Mouse (Mus musculus) layer of hippocampus, postnatal 36 days (tissue): Measurements from ENCODE around the gene Efs. TPM values are rescaled to one million over a fixed set of nuclear protein-coding genes. Genes with fewer than 3 reads are reported as not detected.
"Not testable (repeated sequence)": the region's sequence is repeated elsewhere in the genome, so short reads cannot be mapped to it uniquely, and the experiment has no call there.

Source experiments
- DNase-seq, 2 experiments: peaks; one replicate each; pipeline ENCODE4 v3.0.0; 2022
- total RNA-seq, 2 experiments: library from RNA; stranded (reverse); gene quantifications; 2 replicates each; pipeline ENCODE4 v1.2.3; 2021

Efs gene
- 10 to 100 TPM; 10.3 to 11.7 TPM for total RNA-seq

DNA sequence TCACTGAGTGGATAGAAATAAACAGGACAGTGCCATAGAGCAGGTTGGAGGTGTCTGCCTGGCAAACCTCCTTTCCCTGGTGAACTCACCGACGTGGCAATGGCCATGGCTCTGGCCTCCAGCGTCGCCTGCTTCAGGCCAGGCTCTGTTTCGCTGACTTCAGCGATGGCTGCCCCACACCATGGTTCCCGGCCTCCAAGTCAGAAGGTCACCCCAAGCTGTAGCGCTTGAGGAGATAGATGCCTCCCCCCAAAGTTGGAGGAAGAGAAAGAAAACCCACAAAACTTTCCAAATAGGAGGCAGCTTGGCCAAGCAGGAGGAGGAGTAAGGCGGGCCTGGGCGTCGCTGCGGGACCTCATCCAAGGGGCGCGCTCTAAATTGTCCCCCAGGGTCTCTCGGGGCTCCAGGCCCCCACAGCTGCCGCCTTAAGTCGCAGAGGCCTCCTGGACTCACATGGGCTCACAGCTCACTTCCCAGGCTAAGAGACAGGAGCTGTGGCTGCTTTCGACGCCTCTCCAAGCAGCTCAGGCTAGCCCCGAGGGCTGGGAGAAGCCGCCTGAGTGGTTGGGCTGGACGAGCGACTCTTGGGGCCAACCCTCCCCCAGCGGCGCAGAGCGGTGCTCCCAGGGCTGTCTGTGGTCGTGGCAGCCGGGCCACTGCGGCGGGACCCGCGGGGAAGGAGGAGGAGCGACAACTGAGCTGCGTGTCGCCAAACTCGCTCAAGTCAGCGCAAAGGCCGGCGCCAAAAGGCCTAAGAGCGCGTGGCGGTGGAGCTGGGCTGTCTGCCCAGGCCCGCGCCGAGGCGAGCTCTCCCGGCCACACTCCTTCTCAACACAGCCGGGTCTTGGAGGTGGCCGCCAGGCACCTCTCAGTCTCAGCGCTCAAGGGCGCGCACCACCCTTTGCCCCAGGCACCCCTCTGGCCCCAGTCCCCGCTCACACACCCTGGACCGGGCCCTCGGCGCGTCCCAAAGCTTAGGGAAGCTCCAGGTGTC, at the start of gene Efs:
Gene Efs, minus strand, starts transcription at position 778 of the 994 bp plus-strand sequence.
- peak; percentile 43 to 56 for DNase-seq

DNA sequence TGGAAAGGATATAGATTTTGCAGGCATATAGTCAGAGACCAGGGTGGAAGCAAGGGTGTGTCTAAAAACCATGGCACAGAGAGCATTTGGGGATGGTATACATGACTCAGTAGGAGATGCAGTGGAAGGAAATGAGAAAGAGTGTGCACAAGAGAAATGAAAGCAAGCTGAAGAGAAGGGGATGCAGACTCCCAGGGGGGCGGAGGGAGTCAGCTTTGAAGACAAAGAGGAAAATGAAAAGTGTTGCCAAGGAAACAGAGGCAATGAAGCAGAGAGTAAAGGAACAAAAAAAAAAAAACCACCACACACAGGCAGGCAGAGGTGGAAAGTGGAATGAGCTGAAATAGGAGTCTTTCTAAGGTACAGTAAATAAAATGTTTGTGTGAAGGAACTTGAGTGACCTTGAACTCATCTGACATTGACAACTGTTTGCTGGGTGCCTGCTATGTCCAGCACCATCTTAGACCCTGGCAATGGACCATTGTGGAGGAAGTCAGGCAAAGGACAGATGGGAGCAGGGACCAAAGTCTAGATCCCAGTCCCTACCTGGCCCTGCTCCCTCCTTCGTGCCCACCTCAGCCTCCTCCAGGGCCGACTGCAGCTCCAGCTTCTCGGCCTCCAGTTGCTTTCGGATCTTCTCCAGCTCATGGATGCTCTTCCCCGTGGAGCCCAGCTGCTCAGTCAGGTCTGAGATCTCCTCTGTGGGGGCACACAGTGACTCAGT, 48.3 kb upstream of the Efs start:
- no peak for DNase-seq

DNA sequence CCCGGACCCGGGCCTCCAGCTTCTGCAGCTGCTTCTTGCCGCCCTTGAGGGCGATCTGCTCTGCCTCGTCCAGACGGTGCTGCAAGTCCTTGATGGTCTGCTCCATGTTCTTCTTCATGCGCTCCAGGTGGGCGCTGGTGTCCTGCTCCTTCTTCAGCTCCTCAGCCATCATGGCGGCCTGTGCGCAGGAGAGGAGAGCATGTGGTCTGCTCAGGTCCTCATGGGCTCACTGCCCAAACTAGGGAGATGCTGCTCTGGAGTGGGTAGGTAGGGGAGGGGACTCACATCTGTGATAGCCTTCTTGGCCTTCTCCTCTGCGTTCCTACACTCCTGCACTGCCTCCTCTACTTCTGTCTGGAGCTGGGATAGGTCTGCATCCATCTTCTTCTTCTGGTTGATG, 46.9 kb upstream of the Efs start:
- not testable (repeated sequence) for DNase-seq

DNA sequence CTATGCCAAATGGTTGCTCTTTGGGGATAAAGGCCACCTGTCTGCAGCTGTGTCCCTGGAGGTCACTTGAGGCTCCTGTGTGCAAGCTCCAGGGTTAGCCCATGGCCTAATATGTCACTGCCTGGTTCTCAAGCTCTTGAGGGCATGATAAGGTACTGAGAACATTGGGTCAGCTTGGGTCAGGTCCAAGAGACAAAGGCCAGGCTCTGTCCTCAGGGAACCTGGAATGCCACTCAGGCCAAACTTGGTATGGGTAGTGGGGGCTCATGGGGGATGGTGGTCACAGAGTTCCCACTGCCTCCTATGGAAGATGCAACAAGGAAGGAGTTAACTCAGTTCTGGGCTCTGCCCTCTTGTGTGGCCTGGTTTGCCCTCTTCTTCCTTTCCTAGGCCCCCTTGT, 42.4 kb upstream of the Efs start:
- DNase-seq = no peak

DNA sequence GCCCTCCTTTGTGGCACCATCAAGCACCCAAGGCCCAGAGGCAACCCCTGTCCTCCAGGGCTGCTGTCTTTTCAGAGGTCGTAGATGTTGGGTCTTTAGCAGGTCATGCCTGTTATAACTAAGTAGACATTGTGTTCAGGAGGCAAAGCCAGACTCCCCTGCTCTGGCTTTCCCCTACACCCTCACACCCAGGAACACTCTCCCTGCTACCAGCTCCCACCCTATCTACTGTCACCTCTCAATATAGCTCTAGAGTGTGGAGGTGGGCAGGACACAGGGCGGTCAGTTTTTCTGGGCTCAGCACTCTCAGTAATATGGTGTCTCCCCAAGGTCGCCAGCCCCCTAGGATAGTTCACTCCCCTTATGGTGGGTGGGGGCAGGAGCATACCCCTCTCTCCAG, 41.9 kb upstream of the Efs start:
- no peak for DNase-seq

DNA sequence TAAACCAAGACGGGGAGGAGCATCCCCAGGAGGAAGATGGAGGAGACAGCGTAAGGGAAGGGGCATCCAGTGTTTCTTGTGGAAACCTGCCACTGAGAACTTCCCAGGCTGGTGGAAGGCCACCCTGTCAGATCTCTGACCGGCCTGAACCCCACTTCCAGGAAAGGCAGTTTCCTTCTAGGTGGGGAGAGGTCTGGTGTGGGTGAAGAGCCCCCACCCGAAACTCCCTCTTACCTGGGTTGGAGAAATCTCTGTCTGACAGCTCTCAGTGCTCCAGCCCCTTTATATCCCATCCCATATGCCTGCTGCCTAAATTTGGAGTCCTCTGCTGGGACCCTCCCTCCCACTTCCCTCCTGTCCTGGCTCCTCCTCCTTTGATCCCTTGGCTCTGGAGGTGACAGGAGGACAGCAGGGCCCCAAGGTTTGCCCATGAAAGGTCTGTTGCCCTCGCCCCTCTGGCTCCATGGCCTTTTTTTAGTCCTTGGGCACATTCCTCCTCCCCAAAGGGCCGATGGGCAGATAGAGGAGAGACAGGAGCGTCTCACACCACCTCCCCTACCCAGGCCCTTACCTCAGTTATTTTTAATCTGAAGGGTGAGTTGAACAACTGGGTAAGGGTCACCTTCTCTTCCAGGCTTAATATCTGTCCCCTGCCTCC, 40.5 kb upstream of the Efs start, which contains the start of gene Myh6:
Gene Myh6, minus strand, starts transcription at position 608 of the 658 bp plus-strand sequence.
- DNase-seq = no peak

DNA sequence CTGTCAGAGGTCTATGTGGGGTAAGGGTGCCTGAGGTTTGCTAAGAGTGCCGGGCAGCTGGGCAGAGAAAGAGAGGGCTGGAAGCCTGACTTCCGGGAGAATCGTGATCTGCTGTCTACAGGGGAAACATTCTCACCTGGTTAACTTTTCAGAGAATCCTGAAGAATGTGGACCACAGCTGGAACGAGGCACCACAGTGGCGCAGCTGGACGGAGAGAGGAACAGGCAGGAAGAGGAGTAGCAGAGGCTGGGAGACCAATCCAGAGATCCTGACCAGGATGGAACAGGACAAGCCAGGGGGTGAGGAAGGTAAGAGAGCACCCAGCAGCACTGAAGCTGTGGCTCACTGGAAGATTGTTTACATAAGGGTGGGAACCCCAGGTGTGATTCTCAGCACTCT, 39.7 kb upstream of the Efs start:
- DNase-seq = no peak

DNA sequence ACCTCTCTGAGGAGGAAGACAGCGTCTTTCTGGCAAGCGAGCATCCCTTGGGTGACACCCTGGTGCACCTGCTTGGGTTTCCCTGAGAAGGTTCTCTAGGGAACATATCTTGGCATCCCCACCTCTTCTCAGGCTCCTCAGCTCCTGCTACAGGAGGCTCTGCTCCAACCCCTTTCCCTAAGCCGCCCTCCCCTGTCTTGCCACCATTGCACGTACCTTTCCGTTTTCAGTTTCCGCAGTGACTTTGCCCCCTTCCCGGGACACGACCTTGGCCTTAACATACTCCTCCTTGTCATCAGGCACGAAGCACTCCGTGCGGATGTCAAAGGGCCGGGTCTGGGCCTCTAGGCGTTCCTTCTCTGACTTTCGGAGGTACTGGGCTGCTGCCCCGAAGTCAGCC, 39.1 kb upstream of the Efs start:
- DNase-seq = no peak

DNA sequence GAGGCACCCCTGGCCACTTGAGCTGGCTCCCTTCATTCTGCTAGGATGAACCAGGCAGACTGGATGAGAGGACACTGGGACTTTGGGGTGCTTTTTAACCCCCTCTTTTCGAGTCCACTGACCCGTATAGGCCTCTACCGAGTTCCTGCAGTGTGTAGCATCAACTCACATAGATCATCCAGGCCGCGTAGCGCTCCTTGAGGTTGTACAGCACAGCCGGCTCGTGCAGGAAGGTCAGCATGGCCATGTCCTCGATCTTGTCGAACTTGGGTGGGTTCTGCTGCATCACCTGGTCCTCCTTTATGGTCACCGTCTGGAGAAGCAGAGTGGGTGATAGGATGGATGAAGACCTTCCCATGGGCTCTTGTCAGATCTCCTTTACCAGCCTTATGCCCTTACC, 37.8 kb upstream of the Efs start:
- no peak for DNase-seq

DNA sequence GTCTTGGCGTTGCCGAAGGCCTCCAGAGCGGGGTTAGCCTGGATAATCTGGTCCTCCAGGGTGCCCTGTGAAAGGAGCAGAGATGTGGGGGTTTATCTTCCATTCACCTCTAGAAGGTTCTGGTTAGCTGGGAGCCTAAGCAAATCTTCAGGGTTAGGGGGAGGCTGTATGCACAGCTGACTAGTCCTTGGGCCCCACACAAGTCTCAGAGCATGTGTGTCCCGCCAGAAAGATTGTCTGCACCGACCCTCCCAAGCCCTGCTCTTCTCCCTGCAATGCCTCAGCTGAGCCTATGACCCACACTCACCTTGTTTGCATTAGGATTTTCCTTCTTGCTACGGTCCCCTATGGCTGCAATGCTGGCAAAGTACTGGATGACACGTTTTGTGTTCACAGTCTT, 36.8 kb upstream of the Efs start:
- DNase-seq = no peak

DNA sequence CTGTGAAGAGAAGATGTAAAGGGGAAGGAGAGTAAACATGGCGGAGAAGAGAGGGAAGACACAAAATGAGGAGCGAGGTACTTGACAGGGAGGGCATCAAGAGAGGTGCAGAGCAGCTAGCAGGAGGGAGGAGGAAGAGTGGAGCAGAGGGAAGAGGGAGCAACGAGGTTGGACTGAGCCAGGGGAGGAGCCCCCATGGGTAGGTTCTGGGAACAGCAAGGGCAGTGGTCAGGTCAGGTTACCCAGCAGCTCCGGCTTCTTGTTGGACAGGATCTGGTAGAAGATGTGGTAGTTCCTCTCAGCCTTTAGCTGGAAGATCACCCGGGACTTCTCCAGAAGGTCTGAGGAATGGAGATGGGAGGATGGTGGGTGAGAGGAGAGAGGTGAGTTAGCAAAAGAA, 35.6 kb upstream of the Efs start:
- DNase-seq = no peak

DNA sequence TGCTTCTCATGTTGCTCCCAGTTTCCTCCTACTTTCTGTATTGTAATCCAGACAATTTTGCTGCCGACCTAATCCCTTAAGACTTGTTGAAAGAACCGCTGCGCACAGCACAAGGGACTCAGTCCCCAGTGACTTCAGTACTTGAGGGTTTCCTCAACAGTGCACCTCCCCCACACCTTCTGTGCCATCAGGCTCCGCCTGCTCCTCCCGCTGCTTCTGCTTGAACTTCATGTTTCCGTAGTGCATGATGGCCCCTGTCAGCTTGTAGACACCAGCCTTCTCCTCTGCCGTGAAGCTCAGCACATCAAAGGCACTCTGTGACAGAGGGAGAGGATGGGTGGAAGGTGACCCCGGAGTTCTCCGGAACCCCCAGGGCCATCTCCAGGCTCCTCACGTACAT, 34.8 kb upstream of the Efs start:
- DNase-seq = peak; percentile 45 to 63

DNA sequence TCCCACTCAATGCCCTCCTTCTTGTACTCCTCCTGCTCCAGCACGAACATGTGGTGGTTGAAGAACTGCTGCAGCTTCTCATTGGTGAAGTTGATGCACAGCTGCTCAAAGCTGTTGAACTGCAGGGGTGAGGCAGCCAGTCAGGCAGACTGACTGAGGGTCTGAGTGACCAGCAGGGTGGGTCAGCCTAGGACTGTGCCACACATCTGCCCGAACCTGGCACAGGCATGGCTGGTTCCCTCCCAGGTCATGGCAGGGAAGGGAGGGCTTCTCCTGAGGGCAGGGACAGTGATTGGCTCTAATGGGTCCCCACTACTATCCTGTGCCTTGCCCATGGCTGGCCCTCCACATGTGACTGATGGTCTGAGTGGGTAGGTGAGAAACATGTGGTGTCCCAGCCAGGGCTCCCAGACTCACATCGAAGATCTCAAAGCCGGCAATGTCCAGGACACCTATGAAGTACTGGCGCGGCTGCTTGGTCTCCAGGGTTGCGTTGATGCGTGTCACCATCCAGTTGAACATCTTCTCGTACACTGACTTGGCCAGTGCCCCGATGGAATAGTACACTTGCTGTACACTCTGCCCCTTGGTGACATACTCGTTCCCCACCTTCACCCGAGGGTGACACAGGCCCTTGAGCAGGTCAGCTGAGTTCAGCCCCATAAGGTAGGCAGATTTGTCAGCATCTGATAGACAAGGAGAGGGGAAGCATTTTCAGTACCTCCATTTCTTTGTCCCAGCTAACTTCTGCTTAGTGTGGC, 34.1 kb upstream of the Efs start:
- not testable (repeated sequence) for DNase-seq

DNA sequence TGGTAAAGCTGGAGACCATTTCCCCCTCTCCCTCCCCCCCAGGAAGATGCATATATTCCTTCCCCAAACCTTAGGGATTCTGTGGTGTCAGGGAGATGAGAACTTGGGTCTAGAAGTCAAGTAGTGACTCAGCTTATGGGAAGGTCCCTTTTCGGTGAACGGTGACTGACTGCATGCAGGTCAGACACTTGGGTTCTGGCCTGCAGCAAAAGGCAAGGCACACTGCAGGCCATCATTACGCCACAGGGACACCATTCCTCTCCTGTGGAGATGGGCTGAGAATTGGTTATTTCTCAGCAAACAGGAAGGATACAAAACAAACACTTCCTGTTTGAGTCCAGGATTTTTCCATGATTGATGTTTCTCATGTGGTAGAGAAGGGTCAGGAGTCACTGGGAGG, 33.3 kb upstream of the Efs start:
- no peak for DNase-seq

DNA sequence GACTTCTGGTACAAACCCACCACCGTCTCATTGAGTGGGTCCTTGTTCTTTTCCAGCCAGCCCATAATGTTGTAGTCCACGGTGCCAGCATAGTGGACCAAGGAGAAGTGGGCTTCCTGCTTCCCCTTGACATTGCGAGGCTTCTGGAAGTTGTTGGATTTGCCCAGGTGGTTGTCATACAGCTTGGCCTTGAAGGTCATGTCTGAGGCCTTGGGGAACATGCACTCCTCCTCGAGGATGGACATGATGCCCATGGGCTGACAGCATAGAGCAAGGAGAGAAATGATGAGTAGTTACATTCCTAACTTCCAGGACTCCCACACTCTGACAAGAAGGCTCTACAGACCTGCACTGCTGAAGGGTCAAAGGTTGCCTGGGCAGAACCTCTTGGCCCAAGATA, 32.6 kb upstream of the Efs start:
- no peak for DNase-seq

DNA sequence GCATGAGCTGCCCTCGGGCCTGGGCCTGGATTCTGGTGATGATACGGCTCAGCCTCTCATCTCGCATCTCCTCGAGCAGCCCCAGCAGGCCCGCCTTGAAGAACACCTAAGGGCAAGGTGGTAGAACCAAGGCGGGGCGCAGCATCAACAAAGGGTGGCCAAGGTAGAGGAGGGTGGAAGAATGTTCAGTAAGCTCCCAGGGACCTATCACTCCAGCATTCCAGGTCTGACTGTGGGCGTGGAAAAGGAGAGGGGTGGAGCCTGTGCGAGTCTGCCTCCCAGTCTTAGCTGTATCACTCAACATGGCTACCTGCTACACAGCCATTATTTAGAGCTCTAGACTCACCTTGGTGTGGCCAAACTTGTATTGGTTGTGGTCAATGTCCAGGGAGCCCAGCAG, 30.6 kb upstream of the Efs start:
- DNase-seq = no peak

DNA sequence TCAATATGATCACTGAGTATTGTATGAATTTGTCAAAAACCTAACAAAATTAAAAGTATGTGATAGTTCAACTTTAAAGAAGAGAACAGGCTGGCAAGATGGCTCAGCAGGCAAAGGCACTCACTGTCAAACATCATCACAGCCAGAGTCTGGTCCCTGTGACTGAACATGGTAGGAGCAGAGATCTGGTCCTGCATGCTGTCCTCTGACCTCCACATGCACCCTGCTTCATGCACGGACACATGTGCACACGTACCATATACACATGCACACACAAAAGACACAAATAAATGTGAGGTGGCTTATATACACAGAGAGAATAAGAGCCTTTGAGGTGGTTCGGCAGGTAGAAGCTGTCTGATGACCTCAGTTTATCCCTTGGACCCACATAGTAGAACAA, 29.6 kb upstream of the Efs start:
- no peak for DNase-seq

DNA sequence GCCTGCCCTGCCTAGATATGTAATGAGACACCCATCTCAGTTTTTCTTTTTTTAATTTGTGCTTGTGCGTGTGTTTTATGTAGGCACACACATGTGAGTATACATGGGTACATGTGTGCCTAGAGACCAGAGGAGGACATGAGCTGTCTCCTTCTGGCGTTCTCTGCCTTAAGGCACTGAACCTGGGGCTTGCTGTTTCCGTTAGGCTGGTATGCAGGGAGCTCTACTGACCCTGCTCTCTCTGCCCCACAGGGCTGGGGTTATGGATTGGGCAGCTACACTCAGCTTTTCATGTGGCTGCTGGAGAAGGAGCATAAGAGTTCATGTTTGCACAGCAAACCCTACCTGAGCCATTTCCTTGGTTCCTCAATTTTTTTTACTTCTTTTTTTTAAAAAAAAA, 28.5 kb upstream of the Efs start:
- DNase-seq = no peak

DNA sequence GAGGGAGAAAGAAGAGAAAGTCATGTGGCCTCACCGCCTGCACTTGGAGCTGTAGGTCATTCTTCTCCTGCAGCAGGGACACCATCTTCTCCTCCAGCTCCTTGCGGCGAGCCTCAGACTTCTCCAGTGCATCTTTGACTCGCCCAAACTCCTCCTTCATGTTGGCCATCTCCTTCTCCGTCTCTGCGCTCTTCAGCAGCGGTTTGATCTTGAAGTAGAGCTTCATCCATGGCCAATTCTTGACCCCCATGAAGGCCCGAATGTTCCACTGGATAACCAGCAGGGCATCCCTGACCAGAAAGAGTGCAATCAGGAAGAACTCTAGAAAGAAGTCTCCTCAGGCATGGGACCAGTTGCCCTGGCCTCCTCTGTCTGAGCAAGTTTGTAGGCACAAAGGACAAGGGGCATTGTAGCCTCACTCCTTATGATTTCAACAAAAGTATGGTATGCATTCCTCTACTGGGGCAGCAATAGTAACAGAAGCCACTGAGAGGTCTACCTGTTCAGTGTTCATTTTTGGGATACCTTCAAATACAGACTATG, 27.8 kb upstream of the Efs start:
- DNase-seq = no peak

DNA sequence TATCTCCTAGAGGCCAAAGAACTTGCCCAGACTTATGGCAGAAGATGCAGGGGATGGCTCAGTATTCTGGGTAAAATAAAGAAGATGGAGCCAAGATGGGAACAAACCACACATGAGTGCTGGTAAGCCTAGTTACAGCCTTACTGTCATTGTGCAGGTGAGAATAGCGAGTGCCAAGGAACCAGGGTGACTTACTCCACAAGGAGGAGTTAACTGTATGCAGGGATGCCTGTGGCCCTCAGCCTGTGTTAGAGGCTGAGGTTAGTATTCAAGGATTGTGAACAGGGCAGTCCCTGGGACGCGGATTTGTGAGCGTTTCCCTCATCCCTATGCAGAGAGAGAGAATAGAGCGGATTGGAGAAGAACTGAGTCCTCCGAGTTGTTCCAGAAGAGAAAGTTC, 25.7 kb upstream of the Efs start:
- no peak for DNase-seq

DNA sequence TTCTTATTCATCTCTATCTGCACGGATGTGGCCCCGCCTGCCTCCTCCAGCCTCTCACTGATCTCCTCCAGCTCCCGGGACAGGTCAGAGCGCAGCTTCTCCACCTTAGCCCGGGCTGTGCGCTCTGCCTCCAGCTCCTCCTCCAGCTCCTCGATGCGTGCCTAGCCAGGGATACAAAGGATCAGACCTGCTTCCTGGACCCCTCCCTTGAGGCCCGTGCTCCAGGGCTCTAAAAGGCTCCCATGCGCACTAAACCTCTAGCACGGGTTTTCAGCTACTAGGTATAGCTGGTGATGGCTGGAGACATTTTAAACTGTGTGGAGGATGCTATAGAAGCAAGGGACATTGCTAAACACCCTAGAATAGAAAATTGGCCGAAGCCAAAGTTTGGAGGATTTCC, 24.6 kb upstream of the Efs start:
- DNase-seq = no peak

DNA sequence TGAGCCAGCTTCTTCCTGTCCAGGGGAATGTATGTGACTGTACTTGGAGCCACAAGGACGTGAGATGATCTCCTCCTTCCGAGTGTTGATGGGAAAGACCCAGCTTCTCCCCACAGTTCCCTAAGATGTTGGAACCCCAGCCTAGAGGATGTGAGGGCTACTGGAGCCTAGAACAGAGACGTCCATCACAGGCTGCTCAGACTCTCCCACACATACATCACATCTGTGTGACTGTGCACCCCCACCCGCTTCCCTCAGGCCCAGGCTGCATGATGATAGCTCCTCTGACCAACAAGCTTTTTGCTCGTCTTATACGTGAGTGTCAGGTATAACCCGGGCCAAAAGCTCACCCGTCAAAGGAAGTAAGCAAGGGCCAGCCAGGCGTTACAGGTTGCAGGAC, 22.9 kb upstream of the Efs start:
- no peak for DNase-seq
